Mouse (Mus musculus) mouse trophoblast stem cell (cell line): ENCODE measurements around the gene Ier3.
"Not testable (repeated sequence)": the region's sequence is repeated elsewhere in the genome, so short reads cannot be mapped to it uniquely, and the experiment has no call there.

Experiments
- in situ Hi-C, 2 experiments: fragments of 300-500 bp; cut with MseI, MboI; formaldehyde crosslinking; loops; 2 replicates in 1 of 2; 3 replicates in 1 of 2; pipeline ENCODE4 v1.15.1; 2025

Gene Ier3

DNA sequence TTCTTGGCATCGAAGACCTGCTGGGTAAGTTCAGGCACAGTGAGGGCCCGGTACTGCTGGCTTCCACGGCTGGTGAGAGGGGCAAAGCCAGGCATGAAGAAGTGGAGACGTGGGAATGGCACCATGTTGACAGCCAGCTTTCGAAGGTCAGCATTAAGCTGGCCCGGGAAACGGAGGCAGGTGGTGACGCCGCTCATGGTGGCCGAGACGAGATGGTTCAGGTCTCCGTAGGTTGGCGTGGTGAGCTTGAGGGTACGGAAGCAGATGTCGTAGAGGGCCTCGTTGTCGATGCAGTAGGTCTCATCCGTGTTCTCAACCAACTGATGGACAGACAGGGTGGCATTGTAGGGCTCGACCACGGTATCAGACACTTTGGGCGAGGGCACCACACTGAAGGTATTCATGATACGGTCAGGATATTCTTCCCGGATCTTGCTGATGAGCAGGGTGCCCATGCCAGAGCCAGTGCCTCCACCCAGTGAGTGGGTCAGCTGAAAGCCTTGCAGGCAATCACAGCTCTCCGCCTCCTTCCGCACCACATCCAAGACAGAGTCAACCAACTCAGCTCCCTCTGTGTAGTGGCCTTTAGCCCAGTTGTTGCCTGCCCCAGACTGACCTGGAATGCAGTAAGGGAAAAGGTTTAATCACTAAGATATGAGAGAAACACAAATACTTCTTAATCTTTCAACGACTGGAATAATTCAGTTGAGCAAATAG lies 14.1 kb downstream of the Ier3 start:
- in situ Hi-C loops, result no loop called here

DNA sequence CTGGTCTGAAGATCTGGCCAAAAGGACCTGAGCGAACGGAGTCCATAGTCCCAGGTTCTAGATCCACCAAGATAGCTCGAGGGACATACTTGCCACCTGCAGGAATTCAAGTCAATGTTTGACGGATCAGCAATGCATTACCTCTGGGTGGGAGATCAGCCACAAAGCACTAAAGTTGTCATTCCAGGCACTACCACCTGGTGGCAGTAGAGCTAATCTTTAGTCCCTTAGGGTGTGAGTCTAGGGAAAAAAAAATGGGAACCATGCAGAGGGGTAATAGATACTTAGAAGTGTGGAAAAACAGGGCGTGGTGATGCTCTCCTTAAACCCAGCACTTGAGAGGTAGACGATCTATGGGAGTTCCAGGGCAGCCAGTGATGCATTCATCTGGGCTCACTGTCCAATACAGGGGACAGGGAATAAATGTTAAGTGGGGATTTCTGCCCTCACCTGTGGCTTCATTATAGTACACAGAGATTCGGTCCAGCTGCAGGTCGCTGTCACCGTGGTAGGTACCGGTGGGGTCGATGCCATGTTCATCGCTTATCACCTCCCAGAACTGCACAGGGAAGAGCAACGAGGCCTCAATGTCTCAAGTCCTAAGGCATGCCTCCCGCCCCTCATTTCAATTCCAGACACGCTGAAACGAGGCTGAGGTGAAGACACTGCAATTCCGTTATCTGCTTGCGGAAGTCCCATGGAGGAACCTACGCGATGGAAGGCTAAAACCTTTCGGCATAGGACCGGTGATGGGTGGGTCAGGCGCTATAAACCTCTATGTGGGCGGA lies 14.9 kb downstream of the Ier3 start:
- in situ Hi-C loops, result no loop called here

DNA sequence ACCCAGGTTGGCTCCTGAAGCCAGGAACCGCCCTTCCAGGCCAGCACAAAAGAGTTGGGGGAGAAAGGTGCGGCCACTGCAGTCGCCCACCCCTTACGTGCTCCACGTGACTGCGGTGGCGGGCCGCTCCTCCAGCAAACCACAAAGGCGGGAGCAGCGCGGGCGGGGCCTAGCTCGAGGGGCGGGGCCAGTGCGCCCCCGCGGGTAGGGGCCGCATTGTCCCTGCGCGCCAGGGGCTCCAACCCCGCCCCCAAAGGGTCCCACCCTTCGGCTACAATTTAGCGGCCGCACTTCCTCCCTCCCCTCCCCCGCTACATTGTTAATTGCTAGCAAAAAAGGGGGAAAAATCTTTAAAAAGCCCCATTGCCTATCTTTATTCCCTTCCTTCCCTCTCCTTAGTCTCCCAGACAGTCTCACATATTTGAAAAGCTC lies 15.5 kb downstream of the Ier3 start:
- in situ Hi-C loops, result no loop called here

DNA sequence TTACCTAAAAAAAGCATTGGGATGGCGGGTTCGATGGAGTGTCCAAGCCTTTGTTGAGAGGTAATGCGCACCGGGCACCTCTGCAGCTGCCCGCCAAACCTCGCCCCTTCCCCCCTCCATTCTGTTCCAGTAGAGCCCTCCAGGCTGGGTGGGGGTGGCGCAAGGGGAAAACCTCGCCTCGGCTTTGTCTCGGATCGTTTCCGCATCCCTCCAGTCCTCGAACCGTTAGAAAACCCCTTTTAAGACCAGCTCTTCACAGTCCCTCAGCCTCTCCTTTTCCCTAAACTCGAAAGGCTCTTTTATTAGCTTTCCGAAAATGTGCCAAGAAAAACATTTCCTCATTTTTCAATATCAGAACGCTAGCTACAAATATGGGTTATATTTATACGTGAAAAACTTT lies 16.0 kb downstream of the Ier3 start:
- in situ Hi-C loops, result no loop called here

DNA sequence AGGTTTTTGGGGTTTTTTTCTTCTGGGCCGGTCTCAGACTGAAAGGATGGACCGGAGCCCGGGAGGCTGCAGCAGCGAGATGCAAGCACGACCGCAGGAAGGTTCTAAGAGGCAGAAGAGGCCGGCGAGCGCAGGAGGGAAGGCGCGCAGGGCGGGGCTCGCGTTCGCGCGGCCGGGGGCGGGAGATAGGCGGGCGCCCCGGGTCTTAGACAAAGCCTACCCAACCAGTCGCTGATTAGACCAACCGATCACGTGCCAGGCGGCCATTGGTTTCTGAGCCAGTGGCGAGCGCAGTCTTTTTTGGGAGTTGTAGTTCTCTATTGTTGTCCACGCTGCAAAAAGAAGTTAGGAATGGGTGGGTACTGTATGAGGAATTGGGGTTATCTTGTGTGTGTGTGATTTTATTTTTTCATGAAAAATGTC lies 16.6 kb downstream of the Ier3 start, which contains the start of gene Tubb5:
Gene Tubb5, minus strand, starts transcription at position 185 of the 423 bp plus-strand sequence.
- in situ Hi-C loops, result no loop called here

DNA sequence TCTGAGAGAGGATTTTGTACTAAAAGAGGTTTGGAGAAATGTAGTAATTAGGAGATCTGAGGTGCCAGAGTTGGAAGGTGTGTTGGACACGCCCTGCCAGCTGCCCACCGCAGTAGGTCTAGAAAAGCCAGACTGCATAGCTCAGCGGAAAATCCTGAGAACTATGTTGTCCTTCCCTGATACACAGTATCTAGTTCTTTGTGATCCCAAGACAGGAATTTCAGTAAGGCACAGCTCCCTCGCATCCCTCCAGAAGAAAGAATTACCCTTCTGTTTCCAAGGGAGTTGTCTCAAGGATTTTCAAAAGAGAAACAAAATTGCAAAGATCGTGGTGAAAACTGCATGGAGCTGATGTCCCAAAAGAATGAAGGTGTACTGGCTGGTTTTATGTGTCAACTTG lies 17.1 kb downstream of the Ier3 start:
- in situ Hi-C loops, result no loop called here

DNA sequence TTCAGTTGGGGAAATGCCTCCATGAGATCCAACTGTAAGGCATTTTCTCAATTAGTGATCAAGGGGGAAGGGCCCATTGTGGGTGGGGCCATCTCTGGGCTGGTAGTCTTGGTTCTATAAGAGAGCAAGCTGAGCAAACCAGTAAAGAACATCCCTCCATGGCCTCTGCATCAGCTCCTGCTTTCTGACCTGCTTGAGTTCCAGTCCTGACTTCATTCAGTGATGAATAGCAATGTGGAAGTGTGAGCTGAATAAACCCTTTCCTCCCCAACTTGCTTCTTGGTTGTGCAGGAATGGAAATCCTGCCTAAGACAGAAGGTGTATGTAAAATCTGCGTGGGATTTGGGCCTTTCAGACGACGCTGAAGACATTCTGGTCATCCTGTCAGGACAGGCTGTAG lies 17.5 kb downstream of the Ier3 start:
- in situ Hi-C loops, result not testable (repeated sequence)

DNA sequence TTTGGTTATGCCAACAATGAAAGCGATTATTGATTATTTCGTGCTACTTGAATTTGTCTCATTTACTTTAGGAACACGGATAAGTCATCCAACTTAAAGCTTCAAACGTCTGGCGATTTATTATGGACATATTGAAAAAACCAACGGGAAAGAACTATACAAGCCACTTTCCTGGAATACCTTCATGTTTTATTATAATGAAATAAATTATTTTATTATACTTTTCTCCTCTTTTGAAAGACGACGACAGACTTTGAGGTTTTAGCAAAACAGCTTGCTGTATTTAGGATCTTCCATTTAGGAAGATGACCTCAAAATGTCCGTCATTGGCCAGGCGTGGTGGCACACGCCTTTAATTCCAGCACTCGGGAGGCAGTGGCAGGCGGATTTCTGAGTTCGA lies 19.1 kb downstream of the Ier3 start:
- in situ Hi-C loops, result no loop called here

DNA sequence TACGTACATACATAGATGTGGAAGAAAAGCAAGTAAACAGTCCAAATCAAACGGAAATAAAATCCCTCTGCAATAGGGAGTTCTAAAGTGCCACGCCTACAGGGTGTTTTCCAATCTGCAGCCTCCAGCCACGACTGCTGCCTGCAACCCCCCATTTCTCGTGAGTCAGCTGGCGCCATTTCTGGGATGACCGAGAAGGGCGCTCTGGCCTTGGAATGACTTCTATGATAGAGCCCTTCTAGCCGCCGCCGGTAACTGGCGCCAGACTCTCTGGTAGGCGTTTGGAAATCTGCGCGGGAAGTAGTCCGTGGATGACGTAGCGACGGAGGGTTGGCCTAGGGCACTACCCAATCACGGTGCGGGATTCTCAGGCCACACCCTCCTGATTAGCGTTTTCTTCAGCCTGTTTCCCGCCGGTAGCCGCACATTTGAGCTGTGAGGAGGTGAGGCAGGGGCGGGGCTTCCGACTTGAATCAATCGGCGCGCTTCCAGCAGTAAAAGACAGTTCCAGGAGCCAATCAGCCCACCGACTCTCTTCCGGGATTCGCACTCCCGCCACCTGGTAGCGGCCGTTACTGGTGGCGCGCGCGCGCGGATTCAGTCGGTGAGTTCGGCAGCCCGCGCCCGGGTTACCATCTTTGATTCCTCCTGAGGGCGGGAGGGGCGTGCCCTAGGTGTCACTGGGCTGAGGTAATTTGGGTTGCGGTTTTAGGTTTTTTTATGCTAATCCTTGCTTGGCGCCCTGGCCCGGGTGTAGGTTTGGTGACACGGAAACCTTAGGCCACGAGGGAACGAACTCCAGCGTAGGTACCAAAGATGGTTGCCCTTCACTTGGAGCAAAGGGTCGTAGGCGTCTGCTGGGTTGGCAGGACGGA lies 19.8 kb downstream of the Ier3 start, which contains the start of gene Mdc1:
Gene Mdc1, plus strand, starts transcription at position 440 of the 875 bp plus-strand sequence.
- in situ Hi-C loops, result no loop called here

DNA sequence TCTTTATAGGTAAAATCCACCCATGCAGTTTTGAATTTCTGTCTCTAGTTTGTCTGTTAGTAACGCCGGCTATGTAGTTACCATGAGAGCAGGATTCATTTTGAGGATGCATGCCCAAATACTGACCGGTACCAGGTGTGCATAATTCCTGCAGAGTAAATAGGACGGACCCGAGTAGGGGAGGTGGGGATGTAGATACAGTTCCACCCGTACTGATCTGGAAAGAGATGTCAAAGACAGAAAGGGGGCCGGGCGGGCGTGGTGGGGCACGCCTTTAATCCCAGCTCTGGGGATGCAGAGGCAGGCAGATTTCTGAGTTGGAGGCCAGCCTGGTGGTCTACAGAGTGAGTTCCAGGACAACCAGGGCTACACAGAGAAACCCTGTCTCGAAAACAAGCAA lies 20.5 kb downstream of the Ier3 start:
- in situ Hi-C loops, result no loop called here

DNA sequence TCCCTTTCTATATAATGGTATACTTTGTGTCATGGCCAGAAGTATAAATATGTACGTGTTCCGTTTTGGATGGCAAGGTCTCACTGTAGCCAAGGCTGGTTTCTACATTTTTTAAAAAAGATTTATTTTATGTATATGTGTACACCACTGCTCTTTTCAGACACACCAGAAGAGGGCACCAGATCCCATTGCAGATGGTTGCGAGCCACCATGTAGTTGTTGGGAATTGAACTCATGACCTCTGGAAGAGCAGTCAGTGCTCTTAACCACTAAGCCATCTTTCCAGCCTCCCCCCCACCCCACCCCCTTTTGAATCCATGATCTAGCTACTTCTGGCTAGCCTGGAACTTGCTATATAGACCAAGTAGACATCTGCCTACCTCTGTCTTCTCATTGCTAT lies 22.0 kb downstream of the Ier3 start:
- in situ Hi-C loops, result no loop called here

DNA sequence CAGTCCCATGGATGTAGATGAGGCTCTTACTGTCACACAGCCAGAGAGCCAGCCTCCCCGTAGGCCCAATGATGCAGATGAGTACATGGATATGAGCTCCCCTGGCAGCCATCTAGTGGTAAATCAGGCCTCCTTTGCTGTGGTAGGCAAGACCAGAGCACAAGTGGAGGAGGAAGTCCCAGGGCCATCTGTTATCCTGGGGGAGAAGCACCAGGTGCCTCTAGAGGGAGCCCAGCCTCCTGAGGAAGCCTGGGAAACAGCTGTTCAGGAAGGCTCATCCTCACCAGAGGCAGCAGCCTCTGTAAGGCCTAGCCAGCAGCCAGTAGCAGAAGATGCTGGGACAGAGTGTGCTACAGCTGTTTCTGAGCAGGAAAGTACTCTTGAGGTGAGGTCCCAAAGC lies 26.6 kb downstream of the Ier3 start:
- in situ Hi-C loops, result no loop called here

DNA sequence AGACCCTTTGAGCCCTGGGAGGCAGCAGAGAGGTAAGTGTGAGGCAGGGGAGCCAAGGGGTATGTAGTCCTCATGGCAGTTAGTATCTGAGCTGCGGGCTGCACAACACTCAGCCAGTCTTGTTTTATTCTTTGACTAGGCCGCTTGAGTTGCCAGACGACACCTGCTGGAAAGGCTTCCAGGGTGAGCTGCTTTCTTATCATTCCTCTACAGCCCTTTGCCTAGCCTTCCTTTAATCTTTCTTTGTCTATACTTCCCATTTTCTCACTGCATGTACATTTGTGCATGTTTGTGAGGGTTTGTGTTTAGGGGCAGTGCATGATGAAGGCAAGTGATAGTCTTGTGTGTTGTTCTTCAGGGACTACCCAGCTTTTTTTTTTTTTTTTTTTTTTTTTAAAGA lies 29.5 kb downstream of the Ier3 start:
- in situ Hi-C loops, result no loop called here

DNA sequence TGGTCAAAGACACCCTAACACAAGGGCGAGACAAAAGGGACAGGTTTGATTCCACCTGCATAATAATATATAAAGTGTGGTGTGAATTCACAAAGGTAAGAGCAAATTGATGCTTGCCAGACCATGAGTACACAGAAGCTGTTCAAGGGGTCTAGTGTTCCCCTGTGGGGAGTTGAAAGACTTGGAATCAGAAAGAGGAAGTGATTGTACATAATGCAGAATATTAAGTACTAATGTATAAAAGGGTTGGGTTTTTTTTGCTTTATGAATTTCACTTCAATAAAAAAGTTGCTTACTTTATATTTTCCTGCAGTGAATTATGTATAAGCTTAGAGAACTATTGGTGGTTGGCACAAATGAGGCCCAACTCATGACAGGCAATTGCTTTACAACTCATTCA lies 37.9 kb downstream of the Ier3 start:
- in situ Hi-C loops, result no loop called here

DNA sequence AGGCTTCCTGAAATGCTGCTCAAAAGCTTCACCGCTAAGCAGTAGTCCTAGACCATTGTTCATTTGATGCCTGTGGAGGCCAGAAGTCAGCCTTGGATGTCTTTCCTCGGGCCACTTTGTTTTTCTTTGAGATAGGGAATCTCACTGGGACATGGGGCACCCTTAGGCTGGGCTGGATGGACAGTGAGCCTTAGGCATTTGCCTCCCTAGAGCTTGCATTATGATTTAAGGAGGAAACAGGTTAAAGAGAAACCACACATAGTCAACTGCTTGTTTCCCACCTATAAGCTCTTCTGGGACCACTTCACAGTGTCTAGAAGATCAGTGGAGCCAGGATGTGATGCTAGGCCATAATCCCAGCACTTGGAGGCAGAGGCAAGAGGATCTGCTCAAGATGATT lies 38.4 kb downstream of the Ier3 start:
- in situ Hi-C loops, result no loop called here

DNA sequence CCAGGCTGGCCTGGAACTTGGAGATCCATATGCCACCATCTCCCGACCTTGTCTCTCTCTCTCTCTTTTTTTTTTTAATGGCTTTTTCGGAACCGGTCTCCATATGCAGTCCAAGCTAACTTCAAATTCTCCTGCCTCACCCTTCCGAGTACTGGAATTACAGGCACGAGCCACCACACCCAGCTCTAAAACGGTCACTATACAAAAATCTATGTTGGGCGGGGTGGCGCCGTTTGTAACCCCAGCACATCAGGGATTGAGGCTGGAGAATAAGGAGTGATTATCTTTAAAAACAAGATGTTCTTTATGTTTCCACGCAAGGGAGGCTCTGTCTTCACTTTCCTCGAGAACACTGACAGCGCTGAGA lies 39.3 kb downstream of the Ier3 start:
- in situ Hi-C loops, result no loop called here

DNA sequence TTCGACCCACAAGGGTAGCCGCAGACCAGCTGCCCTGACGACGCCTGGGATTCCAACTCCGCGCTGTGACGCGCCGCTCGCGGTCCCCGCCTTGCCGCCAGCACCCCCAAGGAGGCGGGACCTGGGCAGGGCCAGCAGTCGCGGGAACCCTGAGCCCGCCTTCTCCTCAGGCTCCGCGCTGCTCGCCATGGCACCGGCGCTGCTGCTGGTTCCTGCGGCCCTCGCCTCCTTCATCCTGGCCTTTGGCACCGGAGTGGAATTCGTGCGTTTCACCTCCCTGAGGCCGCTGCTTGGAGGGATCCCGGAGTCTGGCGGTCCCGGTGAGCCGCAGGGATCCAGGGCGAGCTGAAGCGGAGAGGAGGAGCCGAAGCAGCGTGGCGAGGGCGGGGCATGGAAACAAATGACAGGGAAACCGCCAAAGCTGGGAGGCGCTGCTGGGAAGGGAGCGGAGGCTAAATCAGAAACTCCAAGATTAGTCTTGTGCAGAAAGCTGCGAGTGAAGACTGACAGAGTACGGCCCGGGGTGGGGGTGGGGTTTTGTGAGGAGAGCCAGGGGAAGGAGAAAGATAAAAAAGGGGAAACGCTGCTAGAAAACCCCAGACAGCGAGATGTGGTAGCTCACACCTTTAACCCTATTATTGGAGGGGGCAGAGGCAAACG lies 39.8 kb downstream of the Ier3 start, which contains the start of gene Nrm:
Gene Nrm, plus strand, starts transcription at position 121 of the 660 bp plus-strand sequence.
- in situ Hi-C loops, result no loop called here

DNA sequence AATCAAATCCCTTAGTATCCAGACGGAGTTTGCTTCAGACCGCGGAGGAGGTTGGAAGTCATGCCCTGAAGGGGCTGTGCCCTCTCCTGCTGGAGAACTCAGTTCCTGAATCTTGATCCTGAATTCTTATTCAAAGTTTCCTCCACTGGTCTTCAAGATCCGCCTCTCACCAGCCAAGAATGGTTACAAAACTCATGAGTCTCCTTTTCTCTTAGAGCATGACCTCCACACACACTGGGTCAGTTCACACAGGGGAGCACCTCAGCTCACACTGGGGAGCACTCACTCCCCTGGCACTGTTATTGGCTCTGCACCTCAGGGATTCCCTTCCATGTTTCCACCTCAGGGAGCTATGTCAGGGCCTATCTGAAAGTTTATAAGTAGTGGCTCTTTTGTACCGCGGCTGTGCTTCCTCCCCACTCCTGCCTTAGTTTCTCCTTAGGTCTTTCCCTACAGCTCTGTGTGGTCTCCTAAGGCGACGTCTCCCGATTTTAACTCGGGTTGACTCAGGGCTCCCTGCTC lies 43.4 kb downstream of the Ier3 start:
- in situ Hi-C loops, result no loop called here

DNA sequence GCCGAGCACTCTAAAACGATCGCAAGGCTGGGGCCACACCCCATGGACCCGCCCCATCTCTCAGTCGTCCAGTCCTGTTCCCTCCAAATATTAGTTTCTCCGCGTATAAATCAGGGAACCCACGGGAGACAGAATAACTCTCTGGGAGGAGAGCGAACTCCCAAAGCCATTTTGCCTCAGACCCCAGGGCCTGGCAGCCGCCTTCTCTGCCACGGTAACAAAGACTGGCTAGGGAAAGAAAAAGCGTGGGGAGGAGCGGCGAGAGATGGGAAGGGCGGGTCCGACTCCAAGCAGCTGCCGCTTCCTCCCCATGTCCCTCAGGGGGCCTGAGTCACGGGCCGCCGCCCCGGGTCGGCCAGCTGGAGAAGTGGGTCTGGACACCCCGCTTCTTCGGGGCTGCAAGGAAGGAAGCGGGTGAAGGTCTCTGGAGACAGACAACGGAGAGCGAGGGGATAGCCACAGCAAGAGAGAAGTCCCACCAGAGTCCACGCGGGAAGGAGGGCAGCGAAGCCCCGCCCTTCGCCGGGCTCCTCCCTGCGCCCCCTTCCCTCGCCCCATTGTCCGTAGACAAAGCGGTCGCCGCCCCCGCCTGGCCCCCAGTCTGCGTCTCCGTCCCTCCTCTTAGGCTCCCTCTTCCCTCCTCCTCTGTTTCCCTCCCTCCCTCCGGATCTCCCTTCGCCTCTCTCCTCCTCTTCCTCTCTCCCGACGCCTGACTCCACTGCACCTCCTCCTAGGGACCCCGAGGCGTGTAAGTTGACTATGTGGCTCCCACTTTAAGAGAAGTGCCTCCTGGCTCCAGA lies 44.2 kb downstream of the Ier3 start, which contains the start of gene Ppp1r18:
Gene Ppp1r18, plus strand, starts transcription at position 113 of the 800 bp plus-strand sequence.
- in situ Hi-C loops, result no loop called here

DNA sequence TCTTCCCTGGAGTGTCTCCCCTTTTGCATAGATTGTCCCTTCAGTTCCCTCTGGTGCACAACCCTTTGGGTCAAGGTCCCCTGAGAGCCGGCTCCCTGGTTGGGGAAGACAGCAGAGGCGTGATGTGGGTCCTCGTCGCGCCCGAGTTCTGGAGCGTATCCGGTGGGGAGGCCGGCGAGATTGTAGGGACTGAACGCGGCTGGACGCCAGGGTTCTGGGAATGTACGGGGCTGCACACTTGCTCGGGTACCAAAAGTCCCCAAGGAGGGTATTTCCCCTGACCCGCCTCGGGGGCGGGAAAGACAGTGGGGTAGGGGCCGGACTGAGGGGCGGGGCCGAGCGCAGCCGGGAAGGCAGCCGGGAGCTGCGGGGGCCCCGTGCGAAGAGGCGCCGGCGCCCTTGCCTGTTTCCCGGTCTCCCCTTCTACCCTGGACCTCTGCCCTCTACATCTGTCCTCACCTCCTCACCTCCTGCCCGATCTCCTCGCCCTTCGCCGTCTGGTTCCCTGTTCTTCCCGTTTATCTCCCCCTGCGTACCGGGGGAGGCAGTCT lies 44.9 kb downstream of the Ier3 start:
- in situ Hi-C loops, result no loop called here
